Mouse (Mus musculus) hindbrain, embryonic 15.5 days (tissue): ENCODE data around the gene Gcnt7. TPM values are rescaled to one million over a fixed set of nuclear protein-coding genes. Genes with fewer than 3 reads are reported as not detected.

Experiments
- ATAC-seq: fragments of 200-750 bp; cut with Nextera tagmentation; 2 replicates; pipeline ENCODE4 v1.8.0; 2017; ENCODE audit warnings: low read depth, moderate number of reproducible peaks, moderate TSS enrichment; ENCODE audit not compliant: low FRiP score
- H3K27ac ChIP-seq: fragments of 300-500 bp; sonication (generic); replicated peaks from 2 replicates; pipeline ENCODE4 v1.5.1; 2015; ENCODE audit warnings: mild to moderate bottlenecking, inconsistent platforms
- H3K27me3 ChIP-seq: fragments of 300-500 bp; sonication (generic); 2 replicates; pipeline ENCODE4 v1.6.1; 2015; ENCODE audit warnings: control low read depth, inconsistent platforms
- H3K36me3 ChIP-seq: fragments of 300-500 bp; sonication (generic); 2 replicates; pipeline ENCODE4 v1.6.1; 2015; ENCODE audit warnings: control low read depth, inconsistent platforms
- H3K4me1 ChIP-seq: fragments of 300-500 bp; sonication (generic); replicated peaks from 2 replicates; pipeline ENCODE4 v1.6.1; 2015; ENCODE audit warnings: control low read depth, inconsistent platforms
- H3K4me2 ChIP-seq: fragments of 300-500 bp; sonication (generic); 2 replicates; pipeline ENCODE4 v1.6.1; 2015; ENCODE audit warnings: moderate library complexity, mild to moderate bottlenecking, inconsistent platforms
- H3K4me3 ChIP-seq: fragments of 300-500 bp; sonication (generic); 2 replicates; pipeline ENCODE4 v1.5.1; 2015; ENCODE audit warnings: mild to moderate bottlenecking, inconsistent platforms
- H3K9ac ChIP-seq: fragments of 300-500 bp; sonication (generic); 2 replicates; pipeline ENCODE4 v1.6.1; 2015; ENCODE audit warnings: inconsistent platforms
- H3K9me3 ChIP-seq: fragments of 300-500 bp; sonication (generic); 2 replicates; pipeline ENCODE4 v1.6.1; 2016; ENCODE audit warnings: control low read depth, inconsistent platforms
- WGBS: fragments of 180-500 bp; shearing (Covaris S2); methylation state at CpG from one replicate; pipeline ENCODE4 v1.1.7; 2015; 5-methylcytosine and 5-hydroxymethylcytosine counted together
- polyA plus RNA-seq: library from polyadenylated mRNA; unstranded; fragments of >200 nt; fragmentation: Nextera tagmentation; extraction: Ambion mirVana; gene quantifications from 2 replicates; pipeline ENCODE4 v1.2.1, GENCODE M21; 2015

The Gcnt7 gene
- polyA plus RNA-seq, 1 experiment from 2014 or later, result 1.6 TPM

DNA sequence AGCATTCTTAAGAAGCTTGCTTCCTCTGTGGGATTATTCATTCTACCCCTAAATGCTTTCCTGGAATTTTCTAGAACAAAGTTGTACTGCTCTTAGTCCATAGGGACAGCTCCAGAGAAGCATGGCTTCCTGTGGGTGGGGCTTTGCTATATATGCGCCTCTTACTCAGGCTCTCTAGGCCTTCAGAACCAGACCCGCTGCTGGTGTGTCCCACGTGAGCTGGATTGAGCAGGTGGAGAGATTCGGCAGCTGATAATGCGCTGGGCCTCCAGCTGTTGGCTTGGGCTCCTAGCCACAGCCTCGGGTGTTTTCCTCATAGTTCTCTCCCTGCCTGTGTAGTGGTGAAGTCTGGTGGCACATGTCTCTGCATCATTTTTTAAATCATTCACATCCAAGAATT is 7.8 kb downstream of the Gcnt7 start:
- no peaks in the 10 kb centered on the region for H3K9me3 ChIP-seq
- H3K9ac ChIP-seq, result no peak overlapping the region
- H3K4me3 ChIP-seq, result no peak overlapping the region
- H3K4me1 ChIP-seq, result no peaks in the 10 kb centered on the region
- H3K36me3 ChIP-seq, result peaks cover 65% of the 10 kb centered on the region
- no peaks in the 10 kb centered on the region for H3K27me3 ChIP-seq
- no peak overlapping the region for H3K4me2 ChIP-seq
- 81% methylated on average over 6 of the region's 6 CpGs for WGBS
- no peak for ATAC-seq
- no peak overlapping the region for H3K27ac ChIP-seq

DNA sequence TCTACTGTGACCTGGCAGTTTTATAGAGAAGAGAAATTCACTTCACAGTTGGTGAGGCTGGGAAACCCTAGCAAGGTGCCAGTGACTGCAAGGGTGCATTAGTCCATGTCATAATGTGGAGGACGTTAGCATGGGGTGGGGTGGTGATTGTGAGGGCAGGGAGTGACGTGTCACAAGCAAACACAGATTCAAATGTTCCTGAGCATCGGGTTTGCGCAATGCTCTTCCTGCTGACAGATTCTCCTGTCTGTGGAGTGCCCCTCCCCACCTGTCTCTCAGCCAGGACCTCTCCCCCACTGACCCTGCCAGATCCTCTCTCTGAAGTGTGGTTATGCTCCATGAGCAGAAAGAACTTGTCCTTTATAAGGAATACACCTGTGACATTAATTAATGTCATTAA is 10.1 kb downstream of the Gcnt7 start:
- no peak for ATAC-seq
- peaks cover 70% of the 10 kb centered on the region for H3K36me3 ChIP-seq
- WGBS, result 93% methylated on average over 4 of the region's 4 CpGs
- no peaks in the 10 kb centered on the region for H3K27me3 ChIP-seq
- H3K4me3 ChIP-seq, result no peak overlapping the region
- no peaks in the 10 kb centered on the region for H3K4me1 ChIP-seq
- H3K9me3 ChIP-seq, result no peaks in the 10 kb centered on the region
- H3K4me2 ChIP-seq, result no peak overlapping the region
- H3K9ac ChIP-seq, result no peak overlapping the region
- H3K27ac ChIP-seq, result no peak overlapping the region

DNA sequence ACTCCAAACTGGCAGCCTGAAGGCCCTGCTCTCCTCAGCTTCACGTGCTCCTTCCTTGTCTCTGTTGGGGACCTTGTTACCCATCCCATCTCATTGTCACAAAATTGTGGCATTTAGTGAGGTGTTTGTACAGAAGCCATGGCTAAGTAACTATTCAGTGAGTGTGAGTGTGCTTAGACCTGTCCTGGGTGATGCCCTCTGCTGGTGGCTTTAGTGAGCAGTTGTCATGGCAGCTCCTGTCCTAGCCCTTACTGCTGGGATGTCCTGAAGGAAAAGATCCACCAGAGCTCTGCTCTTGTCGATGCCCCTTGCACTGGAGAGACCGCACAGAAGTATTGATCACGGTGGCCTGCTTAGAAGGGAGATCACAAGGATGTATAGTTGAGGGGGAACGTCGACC is 11.1 kb downstream of the Gcnt7 start:
- H3K9ac ChIP-seq, result no peak overlapping the region
- no peaks in the 10 kb centered on the region for H3K9me3 ChIP-seq
- 0 out of 2 replicates have a peak, but pooled peaks cover 4% of the 10 kb centered on the region for H3K4me1 ChIP-seq
- WGBS, result 91% methylated on average over 6 of the region's 6 CpGs
- no peak overlapping the region for H3K4me2 ChIP-seq
- peaks cover 65% of the 10 kb centered on the region for H3K36me3 ChIP-seq
- no peak overlapping the region for H3K4me3 ChIP-seq
- ATAC-seq, result no peak
- H3K27me3 ChIP-seq, result no peaks in the 10 kb centered on the region
- H3K27ac ChIP-seq, result no peak overlapping the region

DNA sequence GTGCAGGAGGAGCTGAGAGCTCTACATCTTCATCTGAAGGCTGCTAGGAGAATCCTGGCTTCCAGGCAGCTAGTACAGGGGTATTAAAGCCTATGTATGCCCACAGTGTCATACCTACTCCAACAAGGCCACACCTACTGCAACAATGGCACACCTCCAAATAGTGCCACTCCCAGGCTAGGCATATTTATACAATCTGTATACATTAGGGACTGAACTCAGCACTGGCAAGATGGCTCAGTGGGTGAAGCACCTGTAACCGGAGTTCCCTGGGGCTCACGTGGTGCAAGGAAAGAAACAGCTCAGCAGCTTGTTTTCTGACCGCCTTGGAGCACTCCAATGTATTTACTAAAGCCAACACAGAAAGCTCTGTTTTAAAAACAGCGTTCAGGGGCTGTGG is 12.8 kb downstream of the Gcnt7 start:
- Histone ChIP-seq H3K4me2 (no peak overlapping the region), H3K36me3 (peaks cover 55% of the 10 kb centered on the region), H3K27me3 (no peaks in the 10 kb centered on the region), H3K4me3 (no peak overlapping the region), H3K9me3 (no peaks in the 10 kb centered on the region), H3K27ac (no peak overlapping the region), H3K4me1 (peaks cover 19% of the 10 kb centered on the region), H3K9ac (no peak overlapping the region)
- ATAC-seq, result no peak
- WGBS, result 91% methylated on average over 4 of the region's 4 CpGs

DNA sequence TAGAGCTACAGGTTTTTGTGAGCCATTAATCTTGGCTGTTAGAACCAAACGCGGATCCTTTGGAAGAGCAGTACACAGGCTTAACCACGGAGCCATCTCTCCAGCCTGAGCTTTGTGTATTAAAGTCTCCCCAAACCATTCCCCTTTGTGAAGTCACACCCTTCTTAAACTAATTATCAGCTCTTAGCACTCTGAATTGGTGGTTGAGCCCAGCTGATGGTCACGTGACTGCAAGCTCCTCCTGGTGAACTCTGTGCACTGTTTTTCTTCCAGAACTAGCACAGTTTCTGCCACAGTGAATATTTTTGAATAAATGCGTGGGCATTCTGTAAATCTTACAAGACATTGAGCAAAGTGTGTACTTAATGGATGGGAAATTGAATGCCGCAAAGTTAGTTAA is 17.2 kb downstream of the Gcnt7 start:
- Histone ChIP-seq H3K4me1 (peaks cover 26% of the 10 kb centered on the region), H3K9ac (peak overlapping the region; percentile 61), H3K27me3 (no peaks in the 10 kb centered on the region), H3K27ac (no peak overlapping the region), H3K4me2 (peak overlapping the region; percentile 80), H3K9me3 (no peaks in the 10 kb centered on the region), H3K36me3 (peaks cover 15% of the 10 kb centered on the region), H3K4me3 (peak overlapping the region; percentile 66)
- 35% methylated on average over 6 of the region's 6 CpGs for WGBS
- ATAC-seq, result no peak

DNA sequence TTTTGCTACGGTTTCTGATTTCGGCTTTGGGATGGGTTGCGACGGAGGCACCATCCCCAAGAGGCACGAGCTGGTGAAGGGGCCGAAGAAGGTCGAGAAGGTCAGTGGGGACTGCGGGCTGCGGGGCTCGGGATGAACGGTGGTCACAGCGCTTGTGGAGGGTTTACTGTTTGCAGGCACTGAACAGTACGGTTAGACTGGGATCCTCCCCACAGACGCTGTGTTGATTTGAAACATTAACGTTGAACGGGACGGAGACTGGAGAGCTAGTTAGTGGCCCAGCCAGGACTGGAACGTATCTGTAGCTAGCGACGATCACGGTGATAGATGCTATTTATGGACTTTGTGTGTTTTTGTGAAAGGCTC is 17.8 kb downstream of the Gcnt7 start:
- Histone ChIP-seq H3K27ac (peak overlapping the region; percentile 78), H3K4me1 (peaks cover 26% of the 10 kb centered on the region), H3K4me2 (peak overlapping the region; percentile 80), H3K36me3 (peaks cover 10% of the 10 kb centered on the region), H3K9ac (peak overlapping the region; percentile 61), H3K27me3 (no peaks in the 10 kb centered on the region), H3K4me3 (peak overlapping the region; percentile 66), H3K9me3 (no peaks in the 10 kb centered on the region)
- WGBS, result 1% methylated on average over 21 of the region's 21 CpGs
- peak; percentile 76 for ATAC-seq

GRCm38 (mm10) chr2:172439843-172440639 is 18.4 kb downstream of the Gcnt7 start, which contains the start of gene Rtf2:
Rtf2 (plus strand) TSS chr2:172440556.
- Histone ChIP-seq H3K4me3 (peak within 1 kb of the TSS; percentile 66), H3K27ac (peak within 1 kb of the TSS; percentile 78), H3K4me2 (peak within 1 kb of the TSS; percentile 80), H3K36me3 (peaks cover 4% of the 10 kb centered on the region; the same call in 1 of the 2 replicates), H3K9ac (peak within 1 kb of the TSS; percentile 61), H3K27me3 (no peaks in the 10 kb centered on the region), H3K4me1 (peaks cover 26% of the 10 kb centered on the region), H3K9me3 (no peaks in the 10 kb centered on the region)
- ATAC-seq, result peak; percentile 98
- 3% methylated on average over 35 of the region's 35 CpGs for WGBS

DNA sequence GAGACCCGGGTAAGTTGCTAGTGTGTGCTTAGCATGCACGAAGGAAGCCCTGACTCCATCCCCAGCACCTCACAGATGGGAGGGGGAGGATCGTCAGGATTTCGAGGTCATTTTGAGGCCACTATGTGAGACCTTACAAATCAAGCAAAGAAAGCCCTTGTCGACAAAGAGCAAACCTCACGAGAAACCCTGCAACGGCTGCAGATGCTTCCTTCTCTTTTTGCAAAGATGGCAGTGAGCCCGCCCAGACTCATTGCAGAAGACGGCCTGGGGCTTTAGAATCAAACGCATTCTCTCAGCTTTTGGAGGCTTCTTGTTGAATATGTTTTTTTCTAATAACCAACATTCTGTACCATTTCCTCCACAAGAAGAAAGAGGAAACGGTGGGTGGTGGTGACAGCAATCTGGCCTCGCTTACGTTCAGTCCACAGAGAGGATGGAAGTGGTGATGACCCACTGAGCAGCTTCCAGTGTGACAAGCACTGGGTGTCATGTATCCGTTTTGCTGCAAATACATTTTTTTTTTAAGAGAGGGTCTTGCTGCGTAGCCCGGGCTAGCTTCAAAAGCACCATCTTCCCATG is 20.9 kb downstream of the Gcnt7 start:
- H3K9ac ChIP-seq, result no peak overlapping the region
- H3K4me2 ChIP-seq, result no peak overlapping the region
- H3K4me3 ChIP-seq, result no peak overlapping the region
- peaks cover 23% of the 10 kb centered on the region for H3K4me1 ChIP-seq
- no peaks in the 10 kb centered on the region for H3K27me3 ChIP-seq
- 67% methylated on average over 16 of the region's 16 CpGs for WGBS
- no peak for ATAC-seq
- no peak overlapping the region for H3K27ac ChIP-seq
- H3K9me3 ChIP-seq, result no peaks in the 10 kb centered on the region
- H3K36me3 ChIP-seq, result no peaks in the 10 kb centered on the region

DNA sequence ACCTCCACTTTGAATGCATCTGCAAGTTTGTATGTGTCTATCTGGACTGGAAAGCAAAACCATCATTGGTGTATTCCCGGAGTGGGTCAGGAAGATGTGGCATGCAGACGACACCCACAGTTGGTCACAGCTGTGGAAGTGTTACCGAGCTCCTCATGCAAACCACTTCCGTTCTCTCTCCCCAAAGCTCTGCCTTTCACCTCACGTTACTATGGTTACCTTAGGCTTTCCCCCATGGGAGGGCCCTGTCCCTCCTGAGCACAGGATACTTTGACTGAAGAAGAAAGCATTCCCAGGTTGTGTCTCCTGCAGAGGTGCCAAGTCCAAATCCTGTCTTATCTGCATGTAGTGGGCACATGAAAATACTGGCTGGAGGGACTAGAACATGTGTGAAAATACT is 24.6 kb downstream of the Gcnt7 start:
- H3K36me3 ChIP-seq, result no peaks in the 10 kb centered on the region
- WGBS, result 64% methylated on average over 5 of the region's 5 CpGs
- no peaks in the 10 kb centered on the region for H3K27me3 ChIP-seq
- H3K9ac ChIP-seq, result no peak overlapping the region
- H3K4me2 ChIP-seq, result no peak overlapping the region
- ATAC-seq, result no peak
- H3K27ac ChIP-seq, result no peak overlapping the region
- no peaks in the 10 kb centered on the region for H3K9me3 ChIP-seq
- H3K4me1 ChIP-seq, result no peaks in the 10 kb centered on the region
- H3K4me3 ChIP-seq, result no peak overlapping the region

GRCm38 (mm10) chr2:172430609-172431008 is 27.8 kb downstream of the Gcnt7 start:
- Histone ChIP-seq H3K4me1 (no peaks in the 10 kb centered on the region), H3K9me3 (no peaks in the 10 kb centered on the region)

GRCm38 (mm10) chr2:172418208-172418607 is 40.2 kb downstream of the Gcnt7 start:
- Histone ChIP-seq H3K4me1 (no peaks in the 10 kb centered on the region), H3K9me3 (no peaks in the 10 kb centered on the region), H3K9ac (no peak overlapping the region), H3K4me3 (no peak overlapping the region), H3K27ac (no peak overlapping the region), H3K4me2 (no peak overlapping the region), H3K36me3 (no peaks in the 10 kb centered on the region), H3K27me3 (no peaks in the 10 kb centered on the region)
- ATAC-seq, result no peak
- 85% methylated on average over 5 of the region's 5 CpGs for WGBS

More at GRCm38 (mm10) chr2:172430609-172431008, 27.8 kb downstream of the Gcnt7 start:
- Histone ChIP-seq H3K27ac (no peak overlapping the region), H3K9ac (no peak overlapping the region), H3K27me3 (no peaks in the 10 kb centered on the region), H3K4me2 (no peak overlapping the region), H3K4me3 (no peak overlapping the region), H3K36me3 (no peaks in the 10 kb centered on the region)
- no peak for ATAC-seq
- 63% methylated on average over 1 of the region's 1 CpGs for WGBS

DNA sequence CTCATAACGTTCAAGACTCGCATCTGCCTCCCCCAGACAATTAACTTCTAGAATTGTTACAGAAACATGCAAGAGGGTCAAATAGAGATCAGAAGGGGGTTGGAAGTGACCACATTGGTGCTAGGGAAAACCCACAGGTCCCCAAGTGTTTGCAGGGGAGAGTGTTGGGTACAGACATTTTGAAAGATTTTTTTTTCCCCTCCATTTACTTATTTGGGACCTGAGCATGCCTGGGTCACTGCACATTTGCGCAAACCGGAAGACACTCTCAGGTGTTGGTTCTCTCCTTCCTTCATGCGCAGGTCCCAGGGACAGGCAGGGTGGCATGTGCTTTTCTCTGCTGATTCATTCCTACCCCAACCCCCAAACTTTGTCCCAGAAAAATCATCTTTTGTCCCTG is 41.5 kb downstream of the Gcnt7 start:
- WGBS, result 90% methylated on average over 5 of the region's 5 CpGs
- H3K27me3 ChIP-seq, result no peaks in the 10 kb centered on the region
- no peak overlapping the region for H3K4me3 ChIP-seq
- H3K9me3 ChIP-seq, result no peaks in the 10 kb centered on the region
- no peaks in the 10 kb centered on the region for H3K36me3 ChIP-seq
- H3K4me1 ChIP-seq, result peaks cover 4% of the 10 kb centered on the region; the same call in 1 of the 2 replicates
- no peak overlapping the region for H3K27ac ChIP-seq
- H3K9ac ChIP-seq, result no peak overlapping the region
- ATAC-seq, result no peak
- H3K4me2 ChIP-seq, result no peak overlapping the region
